Mouse (Mus musculus) lung, postnatal 36 days (tissue): ENCODE data around the gene Aprt.
A peak's percentile ranks its signal among the peaks of the same experiment; 100 is the strongest.

ENCODE experiments used
- DNase-seq: peaks from one replicate; pipeline ENCODE4 v3.0.0; 2022; ENCODE audit warnings: mixed read lengths

The Aprt gene

DNA sequence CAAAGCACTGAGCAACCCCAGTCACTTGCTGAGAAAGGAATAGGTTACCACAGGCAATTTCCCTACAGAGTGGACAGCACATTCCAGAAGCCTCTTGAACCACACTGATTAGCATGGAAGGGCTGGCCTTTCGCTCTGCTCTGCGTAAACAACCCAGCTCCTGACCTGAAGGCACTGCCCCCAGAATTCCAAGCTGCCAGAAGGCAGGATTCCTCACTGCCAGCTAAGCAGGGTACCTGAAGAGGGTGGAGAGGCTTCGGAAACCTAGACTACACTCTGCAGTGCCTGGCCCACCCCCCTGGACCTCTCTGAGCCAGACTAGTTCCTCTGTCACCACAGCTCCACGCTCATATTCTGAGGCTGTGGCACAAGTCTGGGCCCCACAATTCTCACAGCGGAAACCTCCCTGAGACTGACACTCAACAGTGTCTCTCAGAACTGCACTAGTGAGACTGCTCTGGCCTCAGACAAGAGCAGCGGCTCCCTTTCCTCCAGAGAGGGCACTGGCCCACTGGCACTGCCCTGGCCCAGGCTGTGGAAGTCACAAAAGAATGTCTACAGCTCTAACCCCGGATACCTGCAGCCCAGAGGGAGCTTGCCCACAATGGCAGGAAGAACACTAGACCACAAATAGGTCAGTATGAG lies 50.1 kb downstream of the Aprt start:
- DNase-seq, result peak; percentile 66

DNA sequence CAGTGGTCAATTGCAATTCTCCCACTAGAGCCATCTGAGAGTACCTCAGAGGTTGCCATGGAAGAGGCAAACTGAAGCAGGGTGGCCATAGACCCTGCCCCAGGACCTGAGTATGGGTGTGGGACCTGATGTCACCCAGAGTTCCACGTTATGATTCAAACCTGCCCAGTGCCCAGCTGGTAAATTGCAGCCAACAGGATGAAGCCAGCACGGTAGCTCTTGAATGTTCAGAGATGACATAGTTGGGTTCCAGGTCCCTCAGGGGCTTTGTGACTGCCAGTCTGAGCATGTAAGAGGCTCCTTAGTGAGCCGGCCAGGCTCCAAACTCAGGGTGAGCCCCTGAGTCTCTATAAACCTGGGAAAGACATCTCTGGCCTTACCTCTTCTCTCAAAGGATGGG lies 50.6 kb downstream of the Aprt start:
- DNase-seq, result no peak

DNA sequence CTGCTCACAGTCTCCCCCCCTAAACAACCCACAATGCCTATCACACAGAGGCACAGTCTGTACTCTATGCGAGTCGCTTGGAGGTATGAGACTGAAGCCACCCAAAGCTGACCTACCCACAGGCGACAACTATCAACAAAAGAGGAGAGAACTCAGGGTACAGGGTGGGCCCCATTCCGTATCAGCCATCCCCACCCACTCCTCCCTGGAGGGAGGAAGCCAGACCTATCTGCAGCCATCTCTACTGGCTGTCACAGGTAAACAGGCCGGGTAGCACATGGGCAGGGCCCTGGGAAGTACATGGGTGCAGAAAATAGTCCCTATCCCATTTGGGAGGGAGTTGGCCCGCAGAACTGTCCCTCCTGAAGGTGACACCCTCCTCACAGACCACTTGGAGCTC lies 51.7 kb downstream of the Aprt start:
- DNase-seq, result peak; percentile 40
